Mouse (Mus musculus): Measurements from ENCODE around the gene Ctnnd2. TPM values are rescaled to one million over a fixed set of nuclear protein-coding genes. Genes with fewer than 3 reads are reported as not detected.

The Ctnnd2 gene
- polyA plus RNA-seq, 1 experiment from 2014 or later = 0.91 TPM

DNA sequence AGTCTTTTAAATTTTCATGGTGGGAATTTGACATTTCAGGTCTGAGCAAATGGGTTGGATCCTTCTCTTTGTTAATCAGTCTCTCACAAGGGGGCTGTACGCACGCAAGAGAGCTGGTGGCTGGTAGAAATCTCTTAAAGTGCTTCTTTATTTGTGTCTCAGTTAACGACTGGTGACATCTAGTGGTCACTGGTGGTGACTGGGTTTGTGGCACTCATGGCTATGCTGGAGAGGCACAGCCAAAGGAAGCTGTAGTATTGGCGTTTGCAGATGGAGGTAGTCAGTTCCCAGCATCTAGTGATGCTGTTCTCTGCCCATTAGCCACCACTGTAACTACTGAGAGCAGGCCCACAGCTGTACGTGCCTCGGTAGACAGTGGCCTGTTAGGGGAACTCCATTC, 568.3 kb downstream of the Ctnnd2 start:
- Histone ChIP-seq H3K9ac (no peak overlapping the region), H3K36me3 (no peaks in the 10 kb centered on the region), H3K4me3 (no peak overlapping the region), H3K27ac (replicated peaks) (no peak overlapping the region), H3K4me2 (no peak overlapping the region), H3K27me3 (replicated peaks) (no peaks in the 10 kb centered on the region), H3K4me1 (no peaks in the 10 kb centered on the region), H3K9me3 (no peaks in the 10 kb centered on the region)
- ATAC-seq (ENCODE audit: extremely low read depth, insufficient number of reproducible peaks, low FRiP score, low TSS enrichment) = no peak
- WGBS = 16% methylated on average over 6 of the region's 6 CpGs

- H3K4me2 ChIP-seq = no peak overlapping the region
- no peak for ATAC-seq (ENCODE audit: extremely low read depth, insufficient number of reproducible peaks, low FRiP score, low TSS enrichment)
- H3K4me1 ChIP-seq = no peaks in the 10 kb centered on the region
- no peak overlapping the region for H3K9ac ChIP-seq
- no peak overlapping the region for H3K27ac ChIP-seq (replicated peaks)
- no peaks in the 10 kb centered on the region for H3K27me3 ChIP-seq (replicated peaks)
- 73% methylated on average over 2 of the region's 2 CpGs for WGBS
- H3K9me3 ChIP-seq = no peaks in the 10 kb centered on the region
- no peaks in the 10 kb centered on the region for H3K36me3 ChIP-seq
- no peak overlapping the region for H3K4me3 ChIP-seq
These were observed 585.6 kb downstream of the Ctnnd2 start for GRCm38 (mm10) chr15:30757991-30758390.

- Histone ChIP-seq H3K9me3 (no peaks in the 10 kb centered on the region), H3K9ac (no peak overlapping the region), H3K4me3 (no peak overlapping the region), H3K27ac (replicated peaks) (no peak overlapping the region), H3K36me3 (no peaks in the 10 kb centered on the region), H3K27me3 (replicated peaks) (no peaks in the 10 kb centered on the region), H3K4me2 (no peak overlapping the region), H3K4me1 (no peaks in the 10 kb centered on the region)
- 72% methylated on average over 5 of the region's 5 CpGs for WGBS
- no peak for ATAC-seq (ENCODE audit: extremely low read depth, insufficient number of reproducible peaks, low FRiP score, low TSS enrichment)
These were observed 589.8 kb downstream of the Ctnnd2 start for GRCm38 (mm10) chr15:30762211-30762610.

DNA sequence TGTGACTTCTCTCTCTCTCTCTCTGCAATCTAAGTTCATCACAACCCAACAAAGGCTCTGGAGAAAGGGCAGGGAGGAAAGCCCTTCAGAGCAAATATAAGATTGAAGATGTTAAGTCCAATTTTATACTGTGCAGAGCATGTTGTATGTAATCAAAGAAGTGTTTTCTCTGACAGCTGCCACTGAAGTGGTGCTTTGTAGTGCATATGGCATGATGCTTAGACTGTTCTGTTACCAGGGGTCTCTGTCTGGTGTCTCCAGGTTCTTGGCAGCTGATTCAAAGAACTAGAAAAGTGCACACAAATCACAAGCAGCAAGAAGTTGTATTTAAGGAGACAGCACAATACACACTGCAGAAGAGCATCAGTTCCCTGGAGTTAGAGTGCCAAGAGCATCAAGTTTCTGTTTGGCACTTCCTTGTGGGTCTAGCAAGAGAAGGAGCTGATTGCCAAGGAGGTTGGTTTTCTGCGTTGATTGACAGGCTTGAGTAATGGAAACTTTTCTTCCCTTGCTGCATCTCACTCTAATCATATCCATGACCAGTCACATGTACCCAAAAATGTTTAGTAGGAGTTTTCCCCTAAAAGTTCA, 590.4 kb downstream of the Ctnnd2 start:
- H3K27ac ChIP-seq (replicated peaks) = no peak overlapping the region
- no peak for ATAC-seq (ENCODE audit: extremely low read depth, insufficient number of reproducible peaks, low FRiP score, low TSS enrichment)
- no peaks in the 10 kb centered on the region for H3K27me3 ChIP-seq (replicated peaks)
- no peak overlapping the region for H3K4me2 ChIP-seq
- no peaks in the 10 kb centered on the region for H3K9me3 ChIP-seq
- no peaks in the 10 kb centered on the region for H3K4me1 ChIP-seq
- no peak overlapping the region for H3K4me3 ChIP-seq
- no peak overlapping the region for H3K9ac ChIP-seq
- no peaks in the 10 kb centered on the region for H3K36me3 ChIP-seq
- 76% methylated on average over 1 of the region's 1 CpGs for WGBS

DNA sequence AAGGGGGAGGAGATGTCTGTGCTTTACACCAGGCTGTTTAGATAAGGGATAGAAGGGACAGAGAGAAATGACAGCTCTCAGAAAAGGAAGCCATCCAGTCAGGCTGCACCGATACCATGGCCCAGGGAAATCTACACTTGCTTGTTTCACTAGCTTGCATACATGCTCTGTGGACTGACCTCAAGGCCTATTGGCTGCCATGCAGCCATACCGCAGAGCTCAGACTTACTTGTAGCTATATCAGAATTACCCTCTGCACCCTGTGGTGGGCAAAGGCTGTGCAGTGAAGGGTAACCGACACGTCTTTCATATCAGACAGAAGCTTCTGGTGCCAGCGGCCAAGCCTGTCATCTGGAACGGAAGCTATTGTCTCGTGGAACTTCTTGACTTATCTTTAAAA, 604.5 kb downstream of the Ctnnd2 start:
- no peak overlapping the region for H3K27ac ChIP-seq (replicated peaks)
- no peak overlapping the region for H3K4me2 ChIP-seq
- no peaks in the 10 kb centered on the region for H3K4me1 ChIP-seq
- H3K36me3 ChIP-seq = no peaks in the 10 kb centered on the region
- no peak for ATAC-seq (ENCODE audit: extremely low read depth, insufficient number of reproducible peaks, low FRiP score, low TSS enrichment)
- no peak overlapping the region for H3K4me3 ChIP-seq
- H3K27me3 ChIP-seq (replicated peaks) = no peaks in the 10 kb centered on the region
- no peaks in the 10 kb centered on the region for H3K9me3 ChIP-seq
- no peak overlapping the region for H3K9ac ChIP-seq
- 62% methylated on average over 7 of the region's 7 CpGs for WGBS

GRCm38 (mm10) chr15:30777801-30778200, 605.4 kb downstream of the Ctnnd2 start:
- Histone ChIP-seq H3K4me1 (no peaks in the 10 kb centered on the region), H3K36me3 (no peaks in the 10 kb centered on the region), H3K27ac (replicated peaks) (no peak overlapping the region), H3K4me3 (no peak overlapping the region), H3K4me2 (no peak overlapping the region), H3K9ac (no peak overlapping the region), H3K27me3 (replicated peaks) (no peaks in the 10 kb centered on the region), H3K9me3 (no peaks in the 10 kb centered on the region)
- no peak for ATAC-seq (ENCODE audit: extremely low read depth, insufficient number of reproducible peaks, low FRiP score, low TSS enrichment)
- 82% methylated on average over 5 of the region's 5 CpGs for WGBS

DNA sequence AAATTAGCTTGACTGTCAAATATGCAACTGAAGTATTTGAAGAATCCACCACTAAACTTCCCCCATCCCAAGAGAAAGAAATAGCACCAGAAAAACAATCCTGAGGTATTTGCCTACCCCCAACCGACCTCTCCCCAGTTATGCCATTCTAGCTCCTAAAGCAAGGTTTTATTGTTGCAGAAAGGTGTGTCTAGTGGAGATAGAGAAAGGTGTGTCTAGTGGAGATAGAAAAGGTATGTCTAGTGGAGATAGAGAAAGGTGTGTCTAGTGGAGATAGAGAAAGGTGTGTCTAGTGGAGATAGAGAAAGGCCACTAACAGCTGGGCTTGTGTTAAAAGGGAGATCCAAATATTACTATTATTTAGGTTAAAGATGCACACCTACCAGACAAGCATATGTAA, 607.5 kb downstream of the Ctnnd2 start:
- Histone ChIP-seq H3K27me3 (replicated peaks) (no peaks in the 10 kb centered on the region), H3K4me2 (no peak overlapping the region), H3K9ac (no peak overlapping the region), H3K36me3 (no peaks in the 10 kb centered on the region), H3K4me1 (no peaks in the 10 kb centered on the region), H3K9me3 (no peaks in the 10 kb centered on the region), H3K4me3 (no peak overlapping the region), H3K27ac (replicated peaks) (no peak overlapping the region)
- ATAC-seq (ENCODE audit: extremely low read depth, insufficient number of reproducible peaks, low FRiP score, low TSS enrichment) = no peak
- WGBS = 69% methylated on average over 1 of the region's 1 CpGs

- no peak overlapping the region for H3K27ac ChIP-seq (replicated peaks)
- no peaks in the 10 kb centered on the region for H3K27me3 ChIP-seq (replicated peaks)
- no peaks in the 10 kb centered on the region for H3K4me1 ChIP-seq
- no peaks in the 10 kb centered on the region for H3K9me3 ChIP-seq
- no peak overlapping the region for H3K4me2 ChIP-seq
- no peak overlapping the region for H3K4me3 ChIP-seq
- no peak overlapping the region for H3K9ac ChIP-seq
- no peaks in the 10 kb centered on the region for H3K36me3 ChIP-seq
- ATAC-seq (ENCODE audit: extremely low read depth, insufficient number of reproducible peaks, low FRiP score, low TSS enrichment) = no peak
These were observed 608.6 kb downstream of the Ctnnd2 start for GRCm38 (mm10) chr15:30780977-30781376.

GRCm38 (mm10) chr15:30785706-30786320, 613.4 kb downstream of the Ctnnd2 start:
- no peak for ATAC-seq (ENCODE audit: extremely low read depth, insufficient number of reproducible peaks, low FRiP score, low TSS enrichment)
- Histone ChIP-seq H3K4me3 (no peak overlapping the region), H3K4me1 (no peaks in the 10 kb centered on the region), H3K27ac (replicated peaks) (no peak overlapping the region), H3K27me3 (replicated peaks) (no peaks in the 10 kb centered on the region), H3K9ac (no peak overlapping the region), H3K4me2 (no peak overlapping the region), H3K36me3 (no peaks in the 10 kb centered on the region), H3K9me3 (no peaks in the 10 kb centered on the region; the same call in 1 of the 2 replicates)
- 80% methylated on average over 5 of the region's 5 CpGs for WGBS

DNA sequence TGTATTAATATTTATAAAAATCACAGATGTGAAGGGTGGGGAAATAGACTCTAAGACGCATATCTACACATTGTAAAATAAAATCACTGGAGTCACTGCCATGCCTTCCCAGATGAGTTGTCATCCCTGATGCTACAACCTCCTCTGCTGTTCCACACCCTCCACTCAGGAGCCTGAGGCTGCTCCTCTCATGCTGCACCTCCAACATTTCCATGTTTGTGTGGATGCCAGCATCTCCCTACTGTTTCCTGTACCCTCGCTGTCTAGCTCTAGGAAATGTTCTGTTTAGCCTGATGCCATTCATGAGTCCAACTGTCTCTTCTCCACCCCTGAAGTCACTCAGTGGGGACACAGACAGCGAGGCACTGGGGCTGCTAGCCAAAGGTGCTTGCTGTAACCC, 620.9 kb downstream of the Ctnnd2 start:
- no peaks in the 10 kb centered on the region for H3K9me3 ChIP-seq
- H3K27me3 ChIP-seq (replicated peaks) = no peaks in the 10 kb centered on the region
- H3K4me3 ChIP-seq = no peak overlapping the region
- H3K4me2 ChIP-seq = no peak overlapping the region
- H3K9ac ChIP-seq = no peak overlapping the region
- no peaks in the 10 kb centered on the region for H3K36me3 ChIP-seq
- 72% methylated on average over 3 of the region's 3 CpGs for WGBS
- no peaks in the 10 kb centered on the region for H3K4me1 ChIP-seq
- no peak for ATAC-seq (ENCODE audit: extremely low read depth, insufficient number of reproducible peaks, low FRiP score, low TSS enrichment)
- no peak overlapping the region for H3K27ac ChIP-seq (replicated peaks)

GRCm38 (mm10) chr15:30795723-30796122, 623.3 kb downstream of the Ctnnd2 start:
- Histone ChIP-seq H3K4me3 (no peak overlapping the region), H3K4me1 (no peaks in the 10 kb centered on the region)
- WGBS = 86% methylated on average over 3 of the region's 3 CpGs

More at GRCm38 (mm10) chr15:30795723-30796122, 623.3 kb downstream of the Ctnnd2 start:
- Histone ChIP-seq H3K36me3 (no peaks in the 10 kb centered on the region), H3K9me3 (no peaks in the 10 kb centered on the region), H3K27me3 (replicated peaks) (no peaks in the 10 kb centered on the region), H3K9ac (no peak overlapping the region), H3K4me2 (no peak overlapping the region), H3K27ac (replicated peaks) (no peak overlapping the region)
- no peak for ATAC-seq (ENCODE audit: extremely low read depth, insufficient number of reproducible peaks, low FRiP score, low TSS enrichment)
